Mouse (Mus musculus) MN1 (cell line): ENCODE data around the gene Cotl1.
A peak's percentile ranks its signal among the peaks of the same experiment; 100 is the strongest.

Experiments
- DNase-seq: peaks from one replicate; pipeline ENCODE4 v3.0.0-alpha.2; 2016; ENCODE audit warnings: low spot score

The Cotl1 gene

DNA sequence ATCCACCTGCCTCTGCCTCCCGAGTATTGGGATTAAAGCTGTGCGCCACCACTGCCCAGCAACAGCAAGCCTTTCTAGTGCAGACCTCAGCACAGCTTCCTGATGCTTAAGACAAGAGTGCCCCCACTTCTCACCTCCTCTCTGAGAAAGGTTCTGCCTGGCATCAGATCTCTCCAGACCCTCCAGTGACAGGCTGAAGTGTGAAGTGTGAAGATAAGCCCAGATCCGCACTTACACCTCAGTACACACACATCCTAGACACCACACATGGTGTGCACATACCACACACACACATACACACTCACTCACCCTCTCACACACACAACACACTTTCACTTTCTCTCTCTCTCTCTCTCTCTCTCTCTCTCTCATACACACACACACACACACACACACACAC, 53.5 kb downstream of the Cotl1 start:
- no peak for DNase-seq

DNA sequence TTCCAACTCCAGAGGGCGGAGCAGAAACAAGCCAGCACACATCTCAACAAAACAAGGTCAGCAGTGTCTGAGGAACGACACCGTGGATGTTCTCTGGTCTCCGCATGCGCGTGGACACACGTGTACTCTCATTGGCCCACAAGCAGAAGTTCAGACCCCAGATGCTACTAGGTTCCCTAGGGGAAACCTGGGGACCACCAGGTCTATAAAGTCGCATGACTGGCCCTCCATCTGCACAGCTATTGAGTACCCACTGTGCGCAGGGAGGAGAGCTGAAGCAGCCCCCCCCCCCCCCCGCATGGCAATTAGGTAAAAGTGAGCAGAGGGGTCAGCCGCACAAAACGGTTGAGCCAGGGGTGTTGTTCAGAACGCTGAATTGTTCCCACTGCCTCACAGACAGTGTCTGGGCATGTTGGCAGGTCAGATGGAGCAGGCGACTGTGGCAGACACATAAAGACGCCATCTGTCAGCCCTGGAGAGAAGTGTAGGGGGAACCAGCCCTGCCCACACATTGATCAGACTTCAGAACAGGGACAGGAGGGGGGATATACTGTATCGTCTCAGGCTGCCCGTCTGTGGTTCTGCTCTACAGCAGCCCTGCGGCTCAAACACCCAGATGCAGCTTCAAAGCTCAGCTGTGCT, 54.5 kb downstream of the Cotl1 start:
- no peak for DNase-seq

DNA sequence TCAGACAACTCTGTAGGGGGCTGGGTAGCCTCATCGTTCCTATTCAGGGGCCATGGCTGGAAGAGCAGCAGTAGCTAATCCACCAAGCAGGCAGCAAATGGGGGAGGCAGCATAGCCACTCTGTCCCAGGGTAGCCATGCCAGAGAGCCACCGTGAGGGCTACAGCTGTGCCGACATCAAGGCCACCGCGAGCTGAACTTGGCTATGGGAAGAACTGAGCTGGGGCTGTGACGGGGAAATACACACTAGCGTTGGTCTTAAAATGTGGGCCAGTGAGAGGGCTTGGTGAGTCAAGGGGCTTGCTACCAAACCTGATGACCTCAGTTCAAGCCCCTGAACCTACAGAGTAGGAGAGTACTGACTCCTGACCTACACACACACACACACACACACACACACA, 55.7 kb downstream of the Cotl1 start:
- no peak for DNase-seq

DNA sequence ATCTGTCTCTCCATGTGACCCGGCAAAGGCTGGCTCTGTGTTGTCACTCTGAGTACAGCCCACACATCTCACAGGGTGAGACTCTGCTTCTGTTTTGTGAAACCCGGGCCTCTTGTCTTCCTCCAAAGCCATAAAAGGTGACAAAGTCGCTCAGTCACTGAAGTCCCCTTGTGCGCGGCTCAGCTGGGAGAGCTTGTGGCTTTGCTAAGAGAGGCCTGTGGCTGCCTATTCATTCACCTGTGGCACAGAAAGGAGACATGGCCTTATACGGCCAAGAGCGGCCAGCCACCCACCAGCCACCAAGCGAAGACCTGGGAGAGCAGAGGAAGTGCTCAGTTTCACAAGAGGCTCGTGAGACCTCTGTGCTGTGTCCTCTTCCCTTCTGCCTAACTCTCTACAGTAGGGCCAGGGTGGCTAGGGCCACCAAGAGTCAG, 56.2 kb downstream of the Cotl1 start:
- no peak for DNase-seq

DNA sequence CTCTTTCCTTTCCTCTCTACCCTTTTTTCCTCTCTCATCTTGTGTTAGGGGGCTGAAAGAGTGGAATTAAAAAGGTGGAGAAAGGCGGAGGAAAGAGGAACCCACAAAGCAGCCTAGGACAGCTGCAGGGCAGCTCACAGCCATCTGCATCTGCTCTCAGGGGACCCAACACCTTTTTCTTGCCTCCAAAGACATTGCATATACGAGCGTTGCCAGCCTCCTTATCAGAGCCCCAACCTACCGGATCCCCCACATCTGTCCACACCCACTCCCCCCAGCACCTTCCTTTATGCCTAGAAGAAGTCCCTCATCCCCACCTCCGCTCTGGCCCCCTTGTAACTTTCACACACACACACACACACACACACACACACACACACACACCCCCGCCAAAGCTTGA, 56.8 kb downstream of the Cotl1 start:
- no peak for DNase-seq

DNA sequence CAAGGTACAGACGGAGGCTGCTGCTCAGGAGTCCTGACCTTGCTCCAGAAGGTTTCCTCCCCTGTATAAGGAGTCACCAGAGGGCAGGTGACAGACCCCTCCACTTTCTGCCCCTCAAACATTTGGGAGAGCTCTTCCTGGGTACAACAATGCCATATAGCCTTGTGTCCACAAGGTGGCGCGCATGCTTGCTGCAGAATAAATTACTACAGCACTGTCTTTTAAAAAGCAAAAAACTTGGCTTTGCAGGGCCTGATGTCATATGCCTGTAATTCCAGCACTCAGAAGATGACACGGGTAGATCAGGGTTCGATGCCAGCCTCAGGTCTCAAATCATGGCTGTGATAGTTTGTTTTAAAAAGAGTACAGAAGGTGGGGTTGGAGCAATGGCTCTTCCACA, 57.6 kb downstream of the Cotl1 start:
- peak; percentile 94 for DNase-seq

DNA sequence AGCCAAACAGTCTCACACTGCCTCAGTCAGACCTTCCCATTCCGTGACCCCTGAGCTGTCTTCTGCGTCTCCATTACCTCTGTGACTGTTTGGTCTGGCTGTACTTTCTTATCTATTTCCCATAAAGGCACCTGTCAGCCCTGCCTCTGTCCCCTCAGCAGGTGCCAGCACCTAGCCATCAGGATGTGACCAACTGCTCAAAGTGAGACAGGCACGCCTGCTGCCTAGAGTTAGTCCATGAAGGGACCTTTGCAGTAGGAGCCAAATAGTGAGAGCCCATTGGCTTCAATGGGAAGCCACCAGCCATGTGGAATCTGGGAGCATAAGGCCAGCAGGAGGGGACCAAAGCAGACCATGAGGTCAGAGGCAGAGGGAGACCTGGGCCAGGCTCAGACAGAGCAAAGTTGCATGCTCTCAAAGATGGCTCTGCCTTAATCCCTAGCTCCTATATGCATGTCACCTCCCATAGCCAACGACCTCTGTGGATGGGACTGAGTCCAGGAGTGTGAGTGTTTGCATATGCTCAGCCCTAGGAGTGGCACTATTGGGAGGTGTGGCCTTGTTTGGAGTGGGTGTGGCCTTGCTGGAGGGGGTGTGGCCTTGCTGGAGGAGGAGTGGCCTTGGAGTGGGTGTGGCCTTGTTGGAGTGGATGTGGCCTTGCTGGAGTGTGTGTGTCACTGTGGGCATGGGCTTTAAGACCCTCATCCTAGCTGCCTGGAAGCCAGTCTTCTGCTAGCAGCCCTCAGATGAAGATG, 59.1 kb downstream of the Cotl1 start:
- peak; percentile 50 for DNase-seq

DNA sequence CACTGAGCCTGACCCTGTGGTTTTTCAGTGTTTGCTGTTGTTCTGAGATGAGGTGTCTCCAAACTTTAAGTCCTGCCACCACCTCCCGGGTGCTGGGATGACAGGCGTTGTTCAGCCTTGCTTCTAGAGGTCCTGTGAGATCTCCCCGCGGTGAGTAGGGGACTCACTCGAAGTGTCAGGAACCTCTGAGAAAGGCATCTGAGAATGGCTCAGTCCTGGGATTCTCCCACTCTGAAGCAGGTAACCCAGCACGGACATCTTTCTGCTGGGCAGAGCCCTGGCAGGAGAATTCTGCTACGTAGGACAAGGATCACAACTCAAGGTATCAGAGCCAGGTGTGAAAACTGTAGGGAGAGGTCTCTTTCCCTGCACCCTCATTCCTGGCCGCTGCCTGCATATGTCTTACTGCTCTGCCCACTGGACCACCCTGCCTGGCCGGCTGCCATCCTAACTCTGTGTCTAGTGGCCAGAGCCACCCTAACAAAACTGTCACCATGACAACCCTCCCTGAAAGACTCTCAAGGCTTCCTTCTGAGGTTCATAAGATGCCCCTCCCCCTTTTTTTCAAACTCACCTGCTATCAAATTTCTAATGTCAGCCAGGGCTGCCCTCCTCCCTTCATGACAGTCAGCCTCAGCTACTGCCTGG, 59.8 kb downstream of the Cotl1 start:
- DNase-seq: no peak

DNA sequence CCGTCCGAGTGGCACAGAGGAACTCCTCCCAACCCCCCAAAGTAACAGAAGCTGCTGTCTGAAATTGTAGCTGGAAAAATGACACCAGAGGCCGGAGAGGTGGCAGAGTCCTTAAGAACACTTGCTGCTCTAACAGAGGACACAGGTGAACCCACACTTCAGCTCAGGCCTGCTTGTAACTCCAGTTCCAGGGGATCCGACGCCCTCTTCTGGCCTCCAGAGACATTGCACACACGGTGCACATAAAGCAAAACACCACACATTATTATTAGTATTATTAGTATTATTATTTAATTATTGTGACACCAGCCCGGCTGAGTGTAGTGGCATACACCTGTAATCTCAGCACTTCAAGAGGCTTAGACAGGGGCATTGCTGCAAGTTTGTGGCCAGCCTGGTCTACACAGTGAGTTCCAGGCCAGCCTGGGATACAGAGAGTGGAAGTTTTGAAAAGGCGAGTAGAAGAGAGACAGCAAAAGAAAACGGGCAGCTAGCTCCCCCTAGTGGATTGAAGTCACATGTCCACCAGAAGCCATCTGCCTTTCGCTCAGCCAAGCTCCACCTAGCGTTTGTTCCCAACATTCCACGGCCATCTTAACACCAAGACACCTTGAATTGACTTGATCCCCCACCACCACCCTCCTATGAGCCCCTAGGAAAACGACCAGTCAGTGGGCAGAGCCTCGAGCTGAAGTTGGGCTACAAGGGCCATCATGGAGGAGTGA, 61.2 kb downstream of the Cotl1 start:
- peak; percentile 95 for DNase-seq

DNA sequence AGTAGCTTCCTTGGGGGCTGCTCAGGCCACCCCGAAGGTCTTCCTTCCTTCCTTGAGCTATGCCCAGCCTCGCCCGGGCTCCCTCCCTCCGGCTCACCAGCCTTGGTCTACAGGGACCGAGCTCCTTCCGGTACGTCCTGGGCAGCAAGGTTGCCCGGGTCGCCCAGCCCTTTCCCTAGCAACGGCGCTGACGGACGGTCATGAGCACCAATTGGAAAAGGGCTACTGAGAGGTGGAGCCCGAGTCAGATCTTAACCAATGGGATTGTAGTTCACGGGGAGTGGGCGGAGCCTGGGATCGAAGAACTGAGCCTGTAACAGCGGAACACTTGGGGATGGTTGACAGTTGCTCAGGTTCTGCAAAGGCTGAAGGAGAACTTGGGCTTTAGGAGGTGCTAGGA, 62.1 kb downstream of the Cotl1 start, which contains the start of gene Tldc1:
TSS of gene Tldc1 (minus strand) at position 154 of the 400 bp plus-strand sequence.
- DNase-seq: peak; percentile 100

DNA sequence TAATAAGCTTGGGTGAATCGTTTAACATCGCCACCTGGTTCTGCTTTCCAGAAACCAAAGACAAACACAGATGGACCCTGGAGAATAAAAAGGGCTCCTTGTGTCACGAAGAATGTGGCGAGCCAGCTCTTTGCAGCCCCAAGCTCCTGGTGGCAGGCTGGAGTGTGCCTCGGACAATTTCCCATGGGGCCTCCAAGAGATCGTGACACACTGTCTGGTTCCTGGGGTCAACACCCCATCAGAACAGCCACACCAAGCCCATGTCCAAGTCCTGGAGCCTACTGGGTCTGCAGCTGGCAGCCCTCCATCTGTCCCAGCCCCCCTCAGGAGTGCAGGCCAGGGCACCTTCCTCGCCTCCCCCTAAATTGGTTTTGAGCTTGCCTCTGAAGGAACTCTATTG, 62.6 kb downstream of the Cotl1 start:
- DNase-seq: peak; percentile 84

DNA sequence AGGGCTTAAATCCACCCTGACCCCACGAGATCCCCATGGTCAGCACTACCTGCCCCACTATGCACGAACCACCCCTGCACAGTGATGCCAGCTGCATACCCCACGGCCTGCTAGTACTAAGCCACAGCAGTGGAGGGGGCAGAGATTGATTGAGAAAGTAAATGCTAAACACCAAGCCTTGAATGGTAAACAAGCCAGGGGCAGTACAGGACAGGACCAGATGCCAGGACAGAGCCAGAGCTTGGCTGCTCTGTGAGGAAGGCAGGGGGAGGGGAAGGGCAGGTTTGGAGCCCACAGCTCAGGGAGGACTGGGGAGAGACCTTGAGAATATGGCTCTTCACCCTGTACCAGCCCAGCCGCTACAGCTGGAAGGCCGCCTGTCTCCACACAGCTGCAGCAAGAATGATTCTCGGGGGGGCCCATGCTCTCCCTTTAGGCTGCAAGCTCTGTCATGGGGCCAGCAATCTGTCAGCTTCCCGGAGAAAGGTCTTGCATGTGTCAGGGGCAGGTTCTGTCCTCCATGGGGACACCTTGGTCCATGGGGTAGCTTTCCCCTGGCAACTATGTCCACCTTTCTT, 63.6 kb downstream of the Cotl1 start:
- peak; percentile 60 for DNase-seq

DNA sequence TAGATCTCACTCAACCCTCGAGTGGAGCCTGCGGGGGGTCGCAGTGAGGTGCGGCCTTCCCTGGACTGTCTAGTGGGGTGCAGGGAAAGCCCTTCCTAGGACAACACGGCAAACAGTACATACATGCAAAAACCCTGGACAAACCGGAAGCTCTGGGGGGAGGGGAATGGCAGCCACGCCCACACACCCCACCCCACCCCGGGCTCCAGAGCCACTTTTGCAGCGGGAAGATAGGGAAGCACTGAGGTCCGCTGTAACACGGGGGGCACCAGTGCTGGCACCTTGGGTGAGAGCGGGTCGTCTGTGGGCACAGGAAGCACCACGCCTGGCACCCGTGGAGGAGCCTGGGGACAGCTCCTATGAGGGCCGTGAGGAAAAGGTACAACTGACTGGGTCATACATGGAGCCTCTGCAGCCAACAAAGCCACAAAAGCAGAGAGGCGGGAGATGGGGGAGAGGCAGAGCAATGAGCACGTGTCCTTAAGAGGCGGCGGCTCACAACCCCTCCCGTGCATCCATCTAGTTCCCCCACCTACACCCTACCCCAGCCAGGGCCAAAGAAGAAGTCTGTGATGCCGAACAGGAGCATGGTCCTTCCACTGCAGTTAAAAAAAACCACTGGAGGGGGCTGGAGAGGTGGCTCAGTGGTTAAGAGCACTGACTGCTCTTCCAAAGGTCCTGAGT, 74.4 kb downstream of the Cotl1 start:
- no peak for DNase-seq

DNA sequence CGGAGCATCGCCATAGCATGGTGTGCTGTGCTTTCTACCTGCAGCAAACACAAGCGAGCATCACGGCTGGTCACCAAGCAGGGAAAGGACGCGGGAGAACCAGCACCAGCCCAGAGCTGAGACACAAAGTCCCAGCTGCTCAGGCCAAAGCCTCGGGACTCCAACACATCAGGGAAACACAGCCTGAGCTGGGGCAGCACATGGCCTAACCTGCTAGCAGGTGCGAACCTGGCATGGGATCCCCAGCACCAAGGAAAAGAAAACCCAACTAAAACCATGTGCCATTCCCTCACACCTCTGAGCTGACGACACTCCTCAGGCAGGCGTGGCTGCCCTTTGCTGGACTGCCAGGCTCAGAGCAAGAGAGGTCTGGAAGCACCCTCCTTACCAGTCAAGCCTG, 75.0 kb downstream of the Cotl1 start:
- DNase-seq: no peak

DNA sequence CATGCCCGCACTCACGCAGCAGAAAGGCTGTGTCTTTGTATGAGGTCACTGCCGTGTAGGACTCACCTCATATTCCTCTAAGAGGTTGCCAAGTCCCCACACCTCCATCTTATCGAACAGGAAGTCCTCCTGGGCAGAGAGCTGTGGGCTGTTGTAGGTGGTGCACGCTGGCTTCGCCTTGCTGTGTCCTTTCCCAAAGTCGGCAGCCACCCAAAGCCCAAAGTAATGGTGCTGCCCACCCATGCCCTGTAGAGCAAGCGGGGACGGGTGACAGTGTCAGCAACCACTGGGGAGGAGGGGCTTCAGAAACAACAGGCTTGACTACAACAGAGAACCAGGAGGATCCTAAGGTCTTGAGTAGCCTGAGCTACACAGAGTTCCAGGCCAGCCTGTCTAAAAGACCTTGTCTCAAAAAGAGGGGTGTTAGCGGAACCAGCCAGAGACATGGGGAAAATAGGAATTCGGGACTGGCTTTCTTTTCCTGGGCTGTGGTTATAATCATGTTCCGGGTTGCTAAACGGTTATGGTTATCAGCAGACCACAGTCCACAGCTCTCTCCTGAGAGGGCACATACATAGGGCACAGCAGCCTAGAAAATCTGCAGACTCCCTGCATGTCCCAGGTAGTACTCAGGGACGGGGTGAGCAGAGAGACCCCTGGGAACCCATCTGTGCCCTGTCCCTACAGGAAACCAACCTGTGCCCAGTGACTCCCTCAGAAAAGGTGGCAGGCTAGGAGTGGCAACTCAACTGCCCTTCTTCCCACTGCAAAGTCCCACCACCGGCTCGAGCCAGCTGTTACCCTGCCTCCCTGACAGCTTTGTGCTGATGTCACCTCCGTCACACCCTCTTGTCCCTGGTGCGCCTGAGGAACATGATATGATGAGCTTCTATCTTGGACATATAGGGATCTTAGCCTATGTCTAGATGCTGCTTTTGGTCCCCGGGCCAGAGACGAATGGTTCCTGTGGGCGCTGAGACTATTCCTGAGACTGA, 77.8 kb downstream of the Cotl1 start:
- DNase-seq: no peak

DNA sequence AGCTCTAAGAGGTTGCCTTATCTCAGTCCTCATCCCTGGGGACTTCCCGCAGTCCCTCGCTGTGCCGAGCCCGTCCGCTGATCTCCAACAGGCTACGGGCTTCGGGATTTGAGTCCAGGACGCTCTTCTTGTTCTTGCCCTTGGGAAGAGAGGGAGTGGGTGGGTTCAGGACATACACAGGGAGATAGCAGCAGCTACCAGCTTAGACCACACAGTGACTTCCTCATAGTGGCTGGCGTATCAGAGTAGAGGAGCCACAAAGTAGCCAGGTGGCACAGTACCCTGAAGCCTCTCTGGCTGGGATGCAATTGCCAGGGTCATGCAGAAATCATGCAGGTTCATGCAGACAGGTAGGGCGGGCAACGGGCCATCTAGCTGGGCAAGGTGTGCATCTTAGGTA, 78.7 kb downstream of the Cotl1 start:
- DNase-seq: no peak
